Mouse (Mus musculus): ENCODE results near the gene Tyw3. TPM values are rescaled to one million over a fixed set of nuclear protein-coding genes. Genes with fewer than 3 reads are reported as not detected.

The Tyw3 gene
- polyA plus RNA-seq, 1 experiment from 2014 or later, result 15.3 TPM

GRCm38 (mm10) chr3:154604871-154605270 lies 8.0 kb upstream of the Tyw3 start:
- no peak for ATAC-seq (ENCODE audit: insufficient number of reproducible peaks, insufficient read depth, low FRiP score, low read depth)
- peaks cover 5% of the 10 kb centered on the region; the same call in 1 of the 2 replicates for H3K36me3 ChIP-seq (ENCODE audit: control insufficient read depth, insufficient read depth, low read length)
- H3K27me3 ChIP-seq (ENCODE audit: control insufficient read depth, insufficient read depth, low read length), result no peaks in the 10 kb centered on the region
- no peak overlapping the region for H3K4me2 ChIP-seq (replicated peaks; ENCODE audit: low read depth, low read length)
- H3K4me3 ChIP-seq (ENCODE audit: low read depth, low read length), result no peak overlapping the region
- H3K27ac ChIP-seq (ENCODE audit: low read length), result no peak overlapping the region
- H3K4me1 ChIP-seq (ENCODE audit: control insufficient read depth, insufficient read depth, low read length), result no peaks in the 10 kb centered on the region
- no peaks in the 10 kb centered on the region for H3K9me3 ChIP-seq (ENCODE audit: control insufficient read depth, low read depth, low read length)
- WGBS, result 78% methylated on average over 5 of the region's 5 CpGs
- no peak overlapping the region for H3K9ac ChIP-seq (replicated peaks; ENCODE audit: low read depth, low read length)

- Histone ChIP-seq H3K27ac (ENCODE audit: low read length) (no peak overlapping the region), H3K27me3 (ENCODE audit: control insufficient read depth, insufficient read depth, low read length) (no peaks in the 10 kb centered on the region), H3K36me3 (ENCODE audit: control insufficient read depth, insufficient read depth, low read length) (peaks cover 5% of the 10 kb centered on the region; the same call in 1 of the 2 replicates), H3K9ac (replicated peaks; ENCODE audit: low read depth, low read length) (no peak overlapping the region), H3K4me2 (replicated peaks; ENCODE audit: low read depth, low read length) (no peak overlapping the region), H3K9me3 (ENCODE audit: control insufficient read depth, low read depth, low read length) (no peaks in the 10 kb centered on the region), H3K4me3 (ENCODE audit: low read depth, low read length) (no peak overlapping the region), H3K4me1 (ENCODE audit: control insufficient read depth, insufficient read depth, low read length) (0 out of 2 replicates have a peak, but pooled peaks cover 3% of the 10 kb centered on the region)
- no peak for ATAC-seq (ENCODE audit: insufficient number of reproducible peaks, insufficient read depth, low FRiP score, low read depth)
Measured at GRCm38 (mm10) chr3:154602141-154602540, 5.2 kb upstream of the Tyw3 start.

GRCm38 (mm10) chr3:154597561-154597960 lies 657 bp upstream of the Tyw3 start:
- peak overlapping the region; percentile 39; the same call in 1 of the 2 replicates for H3K9ac ChIP-seq (replicated peaks; ENCODE audit: low read depth, low read length)
- H3K4me2 ChIP-seq (replicated peaks; ENCODE audit: low read depth, low read length), result peak overlapping the region; percentile 68
- 36% methylated on average over 7 of the region's 7 CpGs for WGBS
- H3K27me3 ChIP-seq (ENCODE audit: control insufficient read depth, insufficient read depth, low read length), result no peaks in the 10 kb centered on the region
- 0 out of 2 replicates have a peak, but pooled peaks cover 3% of the 10 kb centered on the region for H3K4me1 ChIP-seq (ENCODE audit: control insufficient read depth, insufficient read depth, low read length)
- no peaks in the 10 kb centered on the region for H3K9me3 ChIP-seq (ENCODE audit: control insufficient read depth, low read depth, low read length)
- H3K4me3 ChIP-seq (ENCODE audit: low read depth, low read length), result peak overlapping the region; percentile 87
- ATAC-seq (ENCODE audit: insufficient number of reproducible peaks, insufficient read depth, low FRiP score, low read depth), result no peak
- H3K36me3 ChIP-seq (ENCODE audit: control insufficient read depth, insufficient read depth, low read length), result peaks cover 7% of the 10 kb centered on the region
- peak overlapping the region; percentile 97 for H3K27ac ChIP-seq (ENCODE audit: low read length)

- no peaks in the 10 kb centered on the region for H3K9me3 ChIP-seq (ENCODE audit: control insufficient read depth, low read depth, low read length)
- peak within 1 kb of the TSS; percentile 75 for H3K9ac ChIP-seq (replicated peaks; ENCODE audit: low read depth, low read length)
- ATAC-seq (ENCODE audit: insufficient number of reproducible peaks, insufficient read depth, low FRiP score, low read depth), result peak; percentile 83
- peak within 1 kb of the TSS; percentile 97 for H3K27ac ChIP-seq (ENCODE audit: low read length)
- H3K36me3 ChIP-seq (ENCODE audit: control insufficient read depth, insufficient read depth, low read length), result peaks cover 17% of the 10 kb centered on the region
- H3K27me3 ChIP-seq (ENCODE audit: control insufficient read depth, insufficient read depth, low read length), result no peaks in the 10 kb centered on the region
- peak within 1 kb of the TSS; percentile 87 for H3K4me3 ChIP-seq (ENCODE audit: low read depth, low read length)
- 0 out of 2 replicates have a peak, but pooled peaks cover 3% of the 10 kb centered on the region for H3K4me1 ChIP-seq (ENCODE audit: control insufficient read depth, insufficient read depth, low read length)
- H3K4me2 ChIP-seq (replicated peaks; ENCODE audit: low read depth, low read length), result peak within 1 kb of the TSS; percentile 68
- under 1% methylated on average over 25 of the region's 25 CpGs for whole genome bisulfite sequencing
Measured at GRCm38 (mm10) chr3:154596488-154596933, 393 bp downstream of the Tyw3 start, which contains the start of gene Cryz. Gene Cryz, plus strand, starts transcription at chr3:154596711.

- H3K4me1 ChIP-seq (ENCODE audit: control insufficient read depth, insufficient read depth, low read length), result 0 out of 2 replicates have a peak, but pooled peaks cover 3% of the 10 kb centered on the region
Measured at GRCm38 (mm10) chr3:154594156-154594555, 2.7 kb downstream of the Tyw3 start.

GRCm38 (mm10) chr3:154593596-154593995 lies 3.3 kb downstream of the Tyw3 start:
- 91% methylated on average over 6 of the region's 6 CpGs for WGBS
- Histone ChIP-seq H3K36me3 (ENCODE audit: control insufficient read depth, insufficient read depth, low read length) (peaks cover 23% of the 10 kb centered on the region), H3K27me3 (ENCODE audit: control insufficient read depth, insufficient read depth, low read length) (no peaks in the 10 kb centered on the region)

More at GRCm38 (mm10) chr3:154594156-154594555, 2.7 kb downstream of the Tyw3 start:
- H3K4me3 ChIP-seq (ENCODE audit: low read depth, low read length), result no peak overlapping the region
- WGBS, result 95% methylated on average over 6 of the region's 6 CpGs
- no peak for ATAC-seq (ENCODE audit: insufficient number of reproducible peaks, insufficient read depth, low FRiP score, low read depth)
- H3K4me2 ChIP-seq (replicated peaks; ENCODE audit: low read depth, low read length), result no peak overlapping the region
- no peak overlapping the region for H3K27ac ChIP-seq (ENCODE audit: low read length)
- no peak overlapping the region for H3K9ac ChIP-seq (replicated peaks; ENCODE audit: low read depth, low read length)
- H3K9me3 ChIP-seq (ENCODE audit: control insufficient read depth, low read depth, low read length), result no peaks in the 10 kb centered on the region
- H3K36me3 ChIP-seq (ENCODE audit: control insufficient read depth, insufficient read depth, low read length), result peaks cover 23% of the 10 kb centered on the region
- H3K27me3 ChIP-seq (ENCODE audit: control insufficient read depth, insufficient read depth, low read length), result no peaks in the 10 kb centered on the region

GRCm38 (mm10) chr3:154591621-154592020 lies 5.3 kb downstream of the Tyw3 start:
- no peaks in the 10 kb centered on the region for H3K4me1 ChIP-seq (ENCODE audit: control insufficient read depth, insufficient read depth, low read length)
- H3K4me2 ChIP-seq (replicated peaks; ENCODE audit: low read depth, low read length), result no peak overlapping the region
- H3K27ac ChIP-seq (ENCODE audit: low read length), result no peak overlapping the region
- no peak overlapping the region for H3K4me3 ChIP-seq (ENCODE audit: low read depth, low read length)
- WGBS, result 92% methylated on average over 3 of the region's 3 CpGs
- no peaks in the 10 kb centered on the region for H3K27me3 ChIP-seq (ENCODE audit: control insufficient read depth, insufficient read depth, low read length)
- H3K9ac ChIP-seq (replicated peaks; ENCODE audit: low read depth, low read length), result no peak overlapping the region
- peaks cover 26% of the 10 kb centered on the region for H3K36me3 ChIP-seq (ENCODE audit: control insufficient read depth, insufficient read depth, low read length)
- no peak; the same call in 1 of the 2 replicates for ATAC-seq (ENCODE audit: insufficient number of reproducible peaks, insufficient read depth, low FRiP score, low read depth)
- H3K9me3 ChIP-seq (ENCODE audit: control insufficient read depth, low read depth, low read length), result no peaks in the 10 kb centered on the region

More at GRCm38 (mm10) chr3:154593596-154593995, 3.3 kb downstream of the Tyw3 start:
- ATAC-seq (ENCODE audit: insufficient number of reproducible peaks, insufficient read depth, low FRiP score, low read depth), result no peak
- Histone ChIP-seq H3K9me3 (ENCODE audit: control insufficient read depth, low read depth, low read length) (no peaks in the 10 kb centered on the region), H3K27ac (ENCODE audit: low read length) (no peak overlapping the region), H3K4me3 (ENCODE audit: low read depth, low read length) (no peak overlapping the region), H3K4me2 (replicated peaks; ENCODE audit: low read depth, low read length) (no peak overlapping the region), H3K4me1 (ENCODE audit: control insufficient read depth, insufficient read depth, low read length) (0 out of 2 replicates have a peak, but pooled peaks cover 3% of the 10 kb centered on the region), H3K9ac (replicated peaks; ENCODE audit: low read depth, low read length) (no peak overlapping the region)

GRCm38 (mm10) chr3:154590971-154591370 lies 5.9 kb downstream of the Tyw3 start:
- no peak for ATAC-seq (ENCODE audit: insufficient number of reproducible peaks, insufficient read depth, low FRiP score, low read depth)
- WGBS, result 93% methylated on average over 5 of the region's 5 CpGs
- H3K36me3 ChIP-seq (ENCODE audit: control insufficient read depth, insufficient read depth, low read length), result peaks cover 26% of the 10 kb centered on the region
- no peaks in the 10 kb centered on the region for H3K9me3 ChIP-seq (ENCODE audit: control insufficient read depth, low read depth, low read length)
- H3K4me2 ChIP-seq (replicated peaks; ENCODE audit: low read depth, low read length), result no peak overlapping the region
- no peaks in the 10 kb centered on the region for H3K4me1 ChIP-seq (ENCODE audit: control insufficient read depth, insufficient read depth, low read length)
- no peak overlapping the region for H3K4me3 ChIP-seq (ENCODE audit: low read depth, low read length)
- H3K27ac ChIP-seq (ENCODE audit: low read length), result no peak overlapping the region
- no peaks in the 10 kb centered on the region for H3K27me3 ChIP-seq (ENCODE audit: control insufficient read depth, insufficient read depth, low read length)
- H3K9ac ChIP-seq (replicated peaks; ENCODE audit: low read depth, low read length), result no peak overlapping the region

- Histone ChIP-seq H3K9me3 (ENCODE audit: control insufficient read depth, low read depth, low read length) (no peaks in the 10 kb centered on the region), H3K27ac (ENCODE audit: low read length) (no peak overlapping the region), H3K4me2 (replicated peaks; ENCODE audit: low read depth, low read length) (no peak overlapping the region), H3K36me3 (ENCODE audit: control insufficient read depth, insufficient read depth, low read length) (peaks cover 8% of the 10 kb centered on the region), H3K4me3 (ENCODE audit: low read depth, low read length) (no peak overlapping the region), H3K9ac (replicated peaks; ENCODE audit: low read depth, low read length) (no peak overlapping the region), H3K4me1 (ENCODE audit: control insufficient read depth, insufficient read depth, low read length) (no peaks in the 10 kb centered on the region), H3K27me3 (ENCODE audit: control insufficient read depth, insufficient read depth, low read length) (no peaks in the 10 kb centered on the region)
- no peak for ATAC-seq (ENCODE audit: insufficient number of reproducible peaks, insufficient read depth, low FRiP score, low read depth)
- 88% methylated on average over 8 of the region's 8 CpGs for WGBS
Measured at GRCm38 (mm10) chr3:154584351-154584750, 12.6 kb downstream of the Tyw3 start.

Measured in stomach, embryonic 14.5 days (tissue).